In the genomic region with DNA sequence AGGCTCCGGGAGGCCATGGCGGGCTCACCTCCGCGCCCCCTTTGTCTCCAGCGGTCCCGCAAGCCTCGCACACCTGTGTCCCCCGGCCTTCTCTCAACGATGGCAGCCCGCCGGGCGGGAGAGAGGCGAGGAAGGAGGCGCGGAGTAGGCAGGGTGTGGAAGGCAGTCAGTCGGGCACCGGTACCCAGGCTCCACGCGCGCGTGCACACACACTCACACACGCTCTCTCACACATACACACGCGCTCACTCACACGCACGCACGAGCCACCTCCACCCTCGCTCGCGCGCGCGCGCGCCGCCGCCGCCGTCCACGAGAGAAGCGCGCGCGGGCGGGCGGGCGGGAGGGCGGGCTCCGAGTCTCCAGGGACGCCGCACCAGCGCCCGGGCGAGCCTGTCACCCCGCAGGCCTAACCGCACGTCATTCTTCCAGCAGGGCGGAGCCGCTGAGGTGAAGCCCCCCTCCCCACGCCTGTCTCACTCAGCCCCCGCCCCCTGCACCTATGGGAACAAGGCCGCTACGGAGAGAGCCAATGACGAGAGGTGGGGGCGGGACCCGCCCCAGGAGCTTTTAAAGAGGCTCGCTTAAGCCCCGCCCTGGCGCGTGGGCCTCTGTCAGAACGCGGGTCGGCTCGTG, we compare ENCODE assay signal across 8 mouse cellular contexts. TPM values are rescaled to one million over a fixed set of nuclear protein-coding genes. Genes with fewer than 3 reads are reported as not detected.
DNase-seq lines count a peak whose midpoint lies in the region; ATAC-seq lines count a peak whose summit lies in the region.

Gene Rundc3b, minus strand, starts transcription at position 357 of the 636 bp plus-strand sequence.

- H3K4me2 ChIP-seq in intestine, embryonic 15.5 days (replicated peaks): peak within 1 kb of the TSS; percentile 97

- H3K36me3 ChIP-seq in intestine, embryonic 15.5 days: no peaks in the 10 kb centered on the region

- under 1% methylated on average over 65 of the region's 74 CpGs for WGBS in intestine, embryonic 15.5 days

- peak; percentile 98 for ATAC-seq in intestine, embryonic 15.5 days
- peak; percentile 99 for ATAC-seq in megakaryocyte-erythroid progenitor cell, adult 5-6 weeks (replicated peaks; ENCODE audit: low FRiP score, low TSS enrichment, poor library complexity, severe bottlenecking)

- no peaks in the 10 kb centered on the region for H3K4me1 ChIP-seq in intestine, embryonic 15.5 days (replicated peaks)

- no peaks in the 10 kb centered on the region for H3K9me3 ChIP-seq in intestine, embryonic 15.5 days

- peak within 1 kb of the TSS; percentile 90 for H3K4me3 ChIP-seq in intestine, embryonic 15.5 days (replicated peaks)

- peak within 1 kb of the TSS; percentile 77 for H3K27ac ChIP-seq in intestine, embryonic 15.5 days

- DNase-seq in adrenal gland, adult 2 months: peak; percentile 96
- peak; percentile 97 for DNase-seq in embryo, embryonic 11 days
- DNase-seq in gastrocnemius, postnatal 4 days (ENCODE audit: low spot score in 2 of 2): peak; percentile 55 to 78
- peak; percentile 93 to 97 for DNase-seq in left cerebral cortex, postnatal 14 days (ENCODE audit: low spot score in 2 of 2)
- DNase-seq in right cerebral cortex, postnatal 25 days: peak; percentile 92
- peak; percentile 48 to 76 for DNase-seq in urinary bladder, postnatal 36 days (ENCODE audit: low spot score in 2 of 2)

- intact Hi-C loops in left cerebral cortex, postnatal 14 days (cut with DNase I): no loop called here

- no peaks in the 10 kb centered on the region for H3K27me3 ChIP-seq in intestine, embryonic 15.5 days (replicated peaks)

- peak within 1 kb of the TSS; percentile 73 for H3K9ac ChIP-seq in intestine, embryonic 15.5 days

RNA-seq across cellular contexts. Expression of gene Rundc3b, which starts in this region (rescaled TPM):
- 1 to 10 TPM; 3.8 to 6.0 TPM for total RNA-seq in adrenal gland, adult 2 months (2021)
- 1.8 and 1.9 TPM in 2 replicates for polyA plus RNA-seq in adrenal gland, adult 2 months (2012; rRNA removed)
- total RNA-seq in gastrocnemius, postnatal 4 days (2021): under 1 TPM; 0.59 to 0.88 TPM
- 5.6 and 7.2 TPM in 2 replicates for polyA plus RNA-seq in intestine, embryonic 15.5 days (2015; fragmentation: Nextera tagmentation; extraction: Ambion mirVana)
- 10 to 100 TPM; 38.6 to 38.8 TPM for total RNA-seq in left cerebral cortex, postnatal 14 days (2021)
- 0.10 TPM in 1 of 2 replicates, not detected in the other for total RNA-seq in megakaryocyte-erythroid progenitor cell, adult 5-6 weeks (2014; fragmentation: Nextera tagmentation)
- total RNA-seq in megakaryocyte-erythroid progenitor cell, adult 5-6 weeks (2017): 1.2 TPM in 1 of 2 replicates, not detected in the other

Comparison
In these comparisons a context has a peak if more than half of its experiments do, and no peak if none do; other contexts are left out.
1. Peak in every context shown above with its lines: DNase-seq, ATAC-seq, H3K4me3 ChIP-seq and H3K27ac ChIP-seq.
2. RNA of gene Rundc3b (total RNA-seq): 38.6 to 38.8 TPM in left cerebral cortex, postnatal 14 days; 3.8 to 6.0 TPM in adrenal gland, adult 2 months, 0.59 to 0.88 TPM in gastrocnemius, postnatal 4 days and 0.10 to 1.2 TPM in megakaryocyte-erythroid progenitor cell, adult 5-6 weeks; every median in the first group is over 4 times any median in the second.
3. Peak in DNase-seq in gastrocnemius, postnatal 4 days; RNA of the gene not detected or under 1 TPM.